Mouse (Mus musculus): ENCODE measurements around the gene Efnb3.
A peak's percentile ranks its signal among the peaks of the same experiment; 100 is the strongest.

- TF ChIP-seq CTCF (IDR thresholded peaks at IDR 0.05; ENCODE audit: low read depth, low read length) = peak; percentile 10; the same call in 1 of the 2 replicates
- no peak for TF ChIP-seq TAL1 (conservative IDR thresholded peaks at IDR 0.05; ENCODE audit: low read depth, low read length)
- TF ChIP-seq POLR2AphosphoS5 (IDR thresholded peaks at IDR 0.05; ENCODE audit: insufficient replicate concordance, low read depth, low read length) = no peak
- TF ChIP-seq GATA1 (IDR thresholded peaks at IDR 0.05; ENCODE audit: borderline replicate concordance, low read length) = no peak
Observed at GRCm38 (mm10) chr11:69547071-69547470, 12.9 kb downstream of the Efnb3 start.
